Mouse (Mus musculus) thymus, adult 2 months (tissue): ENCODE measurements around the gene Tacc3.

Source experiments
- CTCF ChIP-seq: fragments of 200-500 bp; IDR thresholded peaks from 2 replicates; pipeline ENCODE4 v1.5.1; 2012; ENCODE audit warnings: mild to moderate bottlenecking, control low read depth, low read length, moderate library complexity, borderline replicate concordance; ENCODE audit not compliant: control insufficient read depth, poor library complexity, insufficient read depth; ENCODE audit errors: extremely low read depth
- POLR2A ChIP-seq: fragments of 200-500 bp; IDR thresholded peaks from 2 replicates; pipeline ENCODE4 v1.6.1; 2012; ENCODE audit warnings: mild to moderate bottlenecking, low read length, control low read depth, moderate library complexity; ENCODE audit not compliant: control insufficient read depth, poor library complexity, insufficient read depth; ENCODE audit errors: extremely low read depth

GRCm38 (mm10) chr5:33695718-33696121, 37.8 kb downstream of the Tacc3 start:
- TF ChIP-seq POLR2A: no peak
- TF ChIP-seq CTCF: no peak
